Mouse (Mus musculus) erythroblast, embryonic 14.5 days (primary cell): ENCODE measurements around the gene Serpinh1.

Source experiments
- GATA1 ChIP-seq: IDR thresholded peaks from 2 replicates; pipeline ENCODE4 v1.6.1; 2012; ENCODE audit warnings: low read length, inconsistent platforms, mixed read lengths
- TAL1 ChIP-seq: IDR thresholded peaks from 3 replicates; pipeline ENCODE4 v1.6.1; 2012; ENCODE audit warnings: low read length, inconsistent platforms, mixed read lengths

- TF ChIP-seq GATA1 (no peak), TAL1 (no peak)
Measured at GRCm38 (mm10) chr7:99355731-99356131, 2.7 kb upstream of the Serpinh1 start.
